Mouse (Mus musculus) spleen, adult 2 months (tissue): ENCODE results near the gene Mcmbp. TPM values are rescaled to one million over a fixed set of nuclear protein-coding genes. Genes with fewer than 3 reads are reported as not detected.
"Not testable (repeated sequence)": the region's sequence is repeated elsewhere in the genome, so short reads cannot be mapped to it uniquely, and the experiment has no call there.

ENCODE experiments used
- DNase-seq, 2 experiments: peaks; one replicate each; pipeline versions ENCODE4 v3.0.0 to v3.0.0-alpha.2; 2012 to 2021; ENCODE audit warnings: low spot score in 2 of 2, low read depth in 1 of 2
- H3K27ac ChIP-seq: fragments of 200-500 bp; 2 replicates; pipeline ENCODE4 v1.5.1; 2012; ENCODE audit warnings: low read length, inconsistent platforms; ENCODE audit not compliant: insufficient read depth
- H3K27me3 ChIP-seq: fragments of 200-500 bp; 2 replicates; pipeline ENCODE4 v1.6.1; 2012; ENCODE audit warnings: mild to moderate bottlenecking, moderate library complexity, low read length, inconsistent platforms; ENCODE audit not compliant: control insufficient read depth, insufficient read depth
- H3K36me3 ChIP-seq: fragments of 200-500 bp; 2 replicates; pipeline ENCODE4 v1.6.1; 2012; ENCODE audit warnings: mild to moderate bottlenecking, low read length, inconsistent platforms; ENCODE audit not compliant: control insufficient read depth, insufficient read depth
- H3K4me1 ChIP-seq: fragments of 200-500 bp; 2 replicates; pipeline ENCODE4 v1.6.1; 2011; ENCODE audit warnings: inconsistent platforms; ENCODE audit not compliant: control insufficient read depth, insufficient read depth, insufficient read length
- H3K4me3 ChIP-seq: fragments of 200-500 bp; 2 replicates; pipeline ENCODE4 v1.5.1; 2011; ENCODE audit warnings: mild to moderate bottlenecking, inconsistent platforms; ENCODE audit not compliant: insufficient read depth, insufficient read length; ENCODE audit errors: extremely low read depth
- CTCF ChIP-seq: fragments of 200-500 bp; IDR thresholded peaks from 2 replicates; pipeline ENCODE4 v1.5.1; 2011; ENCODE audit warnings: mild to moderate bottlenecking, inconsistent platforms; ENCODE audit not compliant: insufficient read depth, insufficient read length, insufficient replicate concordance; ENCODE audit errors: extremely low read depth
- POLR2A ChIP-seq: fragments of 200-500 bp; IDR thresholded peaks from 2 replicates; pipeline ENCODE4 v1.6.1; 2011; ENCODE audit warnings: low read depth, low read length, inconsistent platforms
- WGBS: fragments of 180-500 bp; shearing (Covaris S2); methylation state at CpG from one replicate; pipeline ENCODE4 v1.1.7; 2018; 5-methylcytosine and 5-hydroxymethylcytosine counted together
- polyA plus RNA-seq: library from polyadenylated mRNA; depleted of rRNA; stranded (reverse); fragments of >200 nt; gene quantifications from 2 replicates; pipeline ENCODE4 v1.2.3, GENCODE M21; 2012

The Mcmbp gene
- polyA plus RNA-seq, 1 experiment: 23.9 TPM

- WGBS: 86% methylated on average over 9 of the region's 9 CpGs
- H3K36me3 ChIP-seq: peaks cover 14% of the 10 kb centered on the region
- no peak overlapping the region for H3K4me3 ChIP-seq
- TF ChIP-seq POLR2A (no peak), CTCF (no peak)
- DNase-seq: no peak
- H3K27me3 ChIP-seq: no peaks in the 10 kb centered on the region
- peaks cover 11% of the 10 kb centered on the region; the same call in 1 of the 2 replicates for H3K4me1 ChIP-seq
- no peak overlapping the region for H3K27ac ChIP-seq
These were observed 15.1 kb downstream of the Mcmbp start for GRCm38 (mm10) chr7:128725189-128725588.

DNA sequence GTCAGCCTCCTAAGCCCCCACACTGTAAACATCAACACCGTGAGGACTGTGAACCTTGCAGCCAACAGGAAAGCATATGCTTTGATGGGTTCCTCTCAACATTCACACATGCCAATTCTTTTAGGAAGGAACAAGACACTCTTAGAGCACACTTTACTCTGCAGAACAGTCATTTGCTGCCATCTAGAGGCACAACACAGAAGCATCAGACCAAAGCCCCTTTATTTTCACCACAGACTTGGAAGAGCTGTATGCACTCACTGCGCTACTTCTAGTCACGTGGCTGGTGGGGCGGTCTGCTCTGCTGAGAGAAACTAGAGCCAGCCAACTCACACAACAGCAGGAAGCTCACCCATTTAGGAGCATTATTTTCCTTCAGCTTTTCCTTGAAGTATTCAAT is 15.5 kb downstream of the Mcmbp start:
- H3K4me3 ChIP-seq: no peak overlapping the region
- TF ChIP-seq POLR2A (no peak), CTCF (no peak)
- no peaks in the 10 kb centered on the region for H3K27me3 ChIP-seq
- DNase-seq: peak; percentile 49 to 57
- peaks cover 16% of the 10 kb centered on the region for H3K36me3 ChIP-seq
- no peak overlapping the region for H3K27ac ChIP-seq
- 22% methylated on average over 4 of the region's 4 CpGs for WGBS
- peaks cover 11% of the 10 kb centered on the region; the same call in 1 of the 2 replicates for H3K4me1 ChIP-seq

DNA sequence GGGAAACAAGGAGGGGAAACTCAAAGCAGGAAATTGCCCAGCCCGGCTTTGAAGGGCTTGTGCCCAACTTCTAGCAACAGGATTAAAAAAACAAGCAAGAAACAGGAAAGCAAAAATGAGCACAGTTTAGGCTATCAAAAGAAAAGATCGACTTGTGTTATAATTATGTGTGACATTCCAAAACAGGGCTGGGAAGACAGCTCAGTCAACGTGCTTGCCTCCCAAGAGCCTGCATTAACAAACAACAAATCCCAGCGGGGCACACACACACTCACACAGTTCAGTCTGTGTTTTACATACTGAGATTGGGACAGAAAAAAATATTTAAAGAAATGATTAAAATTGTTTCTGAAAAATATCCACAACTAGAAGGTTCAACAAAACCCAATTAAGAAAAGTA is 22.3 kb downstream of the Mcmbp start:
- DNase-seq: no peak
- 82% methylated on average over 4 of the region's 4 CpGs for WGBS
- H3K4me1 ChIP-seq: no peaks in the 10 kb centered on the region
- H3K27ac ChIP-seq: no peak overlapping the region
- H3K27me3 ChIP-seq: no peaks in the 10 kb centered on the region
- no peak overlapping the region for H3K4me3 ChIP-seq
- peaks cover 44% of the 10 kb centered on the region for H3K36me3 ChIP-seq
- TF ChIP-seq CTCF (no peak), POLR2A (no peak)

DNA sequence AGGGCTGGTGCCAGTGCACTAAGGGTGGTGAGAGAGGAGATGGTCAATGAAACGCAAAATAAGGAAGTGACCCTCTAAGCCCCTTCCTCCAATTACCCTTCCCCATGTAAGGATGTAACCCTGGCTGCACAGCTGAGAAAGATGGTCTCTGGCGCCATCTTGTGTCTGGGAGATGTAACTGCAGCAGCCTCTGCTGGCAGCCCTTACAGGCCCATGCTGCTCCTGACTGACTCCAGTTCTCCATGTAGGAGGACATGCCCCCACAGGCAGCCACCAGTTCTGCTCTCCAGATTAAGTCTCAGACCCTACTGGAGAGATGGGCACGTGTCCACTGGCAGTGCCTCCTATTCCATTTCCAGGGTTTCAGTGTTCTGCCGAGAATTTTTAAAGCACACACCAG is 34.6 kb downstream of the Mcmbp start:
- no peak overlapping the region for H3K27ac ChIP-seq
- H3K27me3 ChIP-seq: no peaks in the 10 kb centered on the region
- H3K36me3 ChIP-seq: peaks cover 56% of the 10 kb centered on the region
- H3K4me3 ChIP-seq: no peak overlapping the region
- DNase-seq: peak in 1 of 2 experiments; percentile 57
- no peaks in the 10 kb centered on the region for H3K4me1 ChIP-seq
- WGBS: 26% methylated on average over 4 of the region's 4 CpGs
- TF ChIP-seq POLR2A: no peak
- peak; percentile 96; the same call in 1 of the 2 replicates for TF ChIP-seq CTCF

- not testable (repeated sequence) for DNase-seq
These were observed 40.3 kb downstream of the Mcmbp start for GRCm38 (mm10) chr7:128699959-128700358.

GRCm38 (mm10) chr7:128694848-128695247 is 45.4 kb downstream of the Mcmbp start:
- Histone ChIP-seq H3K27me3 (no peaks in the 10 kb centered on the region), H3K4me1 (no peaks in the 10 kb centered on the region), H3K36me3 (peaks cover 42% of the 10 kb centered on the region), H3K27ac (no peak overlapping the region), H3K4me3 (no peak overlapping the region)
- no peak for DNase-seq
- WGBS: 87% methylated on average over 10 of the region's 10 CpGs
- TF ChIP-seq POLR2A: no peak
- no peak for TF ChIP-seq CTCF

More at GRCm38 (mm10) chr7:128699959-128700358, 40.3 kb downstream of the Mcmbp start:
- peaks cover 63% of the 10 kb centered on the region for H3K36me3 ChIP-seq
- WGBS: 87% methylated on average over 6 of the region's 6 CpGs
- not testable (repeated sequence) for H3K4me1 ChIP-seq, H3K27me3 ChIP-seq, H3K27ac ChIP-seq, H3K4me3 ChIP-seq

DNA sequence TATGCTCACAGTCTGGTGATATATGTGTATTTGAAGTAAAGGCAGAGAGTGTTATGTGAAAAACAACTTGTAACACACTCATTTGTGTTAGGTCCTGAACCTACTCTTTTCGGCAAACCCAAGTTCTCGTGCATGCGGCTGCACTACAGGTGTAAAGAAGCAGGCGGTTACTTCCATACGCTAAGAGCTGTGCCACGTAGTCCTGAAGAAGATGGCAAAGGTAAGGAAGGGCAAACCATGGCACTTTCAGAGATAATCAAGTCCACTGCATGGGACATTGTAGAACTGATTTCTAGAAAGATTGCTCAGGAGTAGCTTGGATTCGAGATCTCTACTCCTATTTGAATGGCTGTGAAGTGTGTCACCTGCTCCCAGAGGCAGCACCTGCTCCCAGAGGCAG is 48.1 kb downstream of the Mcmbp start:
- TF ChIP-seq CTCF: no peak
- Histone ChIP-seq H3K36me3 (peaks cover 25% of the 10 kb centered on the region), H3K27me3 (no peaks in the 10 kb centered on the region), H3K4me3 (no peak overlapping the region), H3K4me1 (0 out of 2 replicates have a peak, but pooled peaks cover 2% of the 10 kb centered on the region), H3K27ac (no peak overlapping the region)
- 91% methylated on average over 7 of the region's 7 CpGs for WGBS
- DNase-seq: no peak
